Mouse (Mus musculus) embryonic facial prominence, embryonic 14.5 days (tissue): ENCODE measurements around the gene Rbm44. TPM values are rescaled to one million over a fixed set of nuclear protein-coding genes. Genes with fewer than 3 reads are reported as not detected.

Source experiments
- ATAC-seq: fragments of 200-750 bp; cut with Nextera tagmentation; 2 replicates; pipeline ENCODE4 v1.8.0; 2017; ENCODE audit warnings: low read depth, moderate number of reproducible peaks, moderate TSS enrichment
- DNase-seq: peaks from one replicate; pipeline ENCODE4 v3.0.0-alpha.2; 2015; ENCODE audit warnings: low spot score
- H3K27ac ChIP-seq: fragments of 300-500 bp; sonication (generic); replicated peaks from 2 replicates; pipeline ENCODE4 v1.5.1; 2014; ENCODE audit warnings: low read depth, mild to moderate bottlenecking, low read length, moderate library complexity
- H3K27me3 ChIP-seq: fragments of 300-500 bp; sonication (generic); replicated peaks from 2 replicates; pipeline ENCODE4 v1.6.1; 2014; ENCODE audit warnings: low read length; ENCODE audit not compliant: control insufficient read depth, insufficient read depth
- H3K36me3 ChIP-seq: fragments of 300-500 bp; sonication (generic); 2 replicates; pipeline ENCODE4 v1.6.1; 2014; ENCODE audit warnings: low read length, mixed read lengths; ENCODE audit not compliant: control insufficient read depth, insufficient read depth
- H3K4me1 ChIP-seq: fragments of 300-500 bp; sonication (generic); 2 replicates; pipeline ENCODE4 v1.6.1; 2014; ENCODE audit warnings: antibody characterized with exemption, low read length; ENCODE audit not compliant: control insufficient read depth, insufficient read depth
- H3K4me2 ChIP-seq: fragments of 300-500 bp; sonication (generic); 2 replicates; pipeline ENCODE4 v1.6.1; 2014; ENCODE audit warnings: low read depth, mild to moderate bottlenecking, low read length, moderate library complexity, mixed read lengths
- H3K4me3 ChIP-seq: fragments of 300-500 bp; sonication (generic); 2 replicates; pipeline ENCODE4 v1.5.1; 2014; ENCODE audit warnings: low read depth, mild to moderate bottlenecking, low read length
- H3K9ac ChIP-seq: fragments of 300-500 bp; sonication (generic); 2 replicates; pipeline ENCODE4 v1.6.1; 2014; ENCODE audit warnings: low read depth, mild to moderate bottlenecking, low read length, moderate library complexity, mixed read lengths
- H3K9me3 ChIP-seq: fragments of 300-500 bp; sonication (generic); 2 replicates; pipeline ENCODE4 v1.6.1; 2016; ENCODE audit warnings: low read length; ENCODE audit not compliant: control insufficient read depth
- WGBS: fragments of 180-500 bp; shearing (Covaris S2); extraction: QIAGEN DNeasy Blood & Tissue Kit; methylation state at CpG from one replicate; pipeline ENCODE4 v1.1.7; 2014; 5-methylcytosine and 5-hydroxymethylcytosine counted together
- polyA plus RNA-seq: library from polyadenylated mRNA; unstranded; fragments of >200 nt; fragmentation: Nextera tagmentation; extraction: Ambion mirVana; gene quantifications from 2 replicates; pipeline ENCODE4 v1.2.1, GENCODE M21; 2014

Rbm44 gene
- polyA plus RNA-seq, 1 experiment from 2014 or later: 1.1 TPM

DNA sequence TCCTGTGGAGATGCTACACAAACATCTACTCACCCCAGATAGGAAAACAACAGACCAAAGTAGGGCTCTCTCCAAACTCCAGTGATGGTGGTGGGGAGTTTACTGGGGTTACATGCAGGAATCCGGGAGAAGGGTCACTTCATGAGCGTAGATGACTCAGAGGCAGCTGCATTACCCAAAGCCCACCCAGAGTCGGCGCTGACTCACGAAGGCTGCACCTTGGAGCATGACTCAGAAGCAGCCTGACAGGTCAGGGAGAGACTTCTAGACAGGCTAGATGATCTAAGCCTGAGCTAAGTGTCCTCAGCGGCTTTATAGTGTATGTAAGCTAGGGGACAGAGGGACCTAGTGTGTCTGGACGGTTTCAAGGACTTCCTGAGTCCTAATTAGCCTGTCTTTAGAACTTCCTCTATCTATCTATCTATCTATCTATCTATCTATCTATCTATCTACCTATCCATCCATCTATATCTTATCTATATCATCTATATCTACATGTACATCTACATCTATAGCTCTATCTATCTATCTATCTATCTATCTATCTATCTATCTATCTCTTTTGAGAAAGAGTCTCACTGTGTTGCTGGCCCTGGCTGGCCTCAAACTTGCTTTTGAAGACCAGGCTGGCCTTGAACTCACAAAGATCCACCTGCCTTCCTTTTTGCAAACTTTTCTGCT, 74.9 kb downstream of the Rbm44 start:
- DNase-seq (no peak), ATAC-seq (no peak)
- WGBS: 89% methylated on average over 7 of the region's 7 CpGs
- no peaks in the 10 kb centered on the region for H3K9me3 ChIP-seq
- no peak overlapping the region for H3K4me2 ChIP-seq
- no peaks in the 10 kb centered on the region for H3K36me3 ChIP-seq
- no peak overlapping the region for H3K9ac ChIP-seq
- H3K4me3 ChIP-seq: no peak overlapping the region
- no peak overlapping the region for H3K27ac ChIP-seq
- no peaks in the 10 kb centered on the region for H3K27me3 ChIP-seq
- H3K4me1 ChIP-seq: no peaks in the 10 kb centered on the region

- Histone ChIP-seq H3K9ac (no peak overlapping the region), H3K4me1 (no peaks in the 10 kb centered on the region), H3K27ac (no peak overlapping the region), H3K4me2 (no peak overlapping the region), H3K4me3 (no peak overlapping the region), H3K36me3 (no peaks in the 10 kb centered on the region), H3K27me3 (no peaks in the 10 kb centered on the region), H3K9me3 (no peaks in the 10 kb centered on the region)
- DNase-seq (no peak), ATAC-seq (no peak)
- WGBS: 81% methylated on average over 3 of the region's 3 CpGs
These were observed 75.4 kb downstream of the Rbm44 start for GRCm38 (mm10) chr1:91220322-91220672.

Other genes starting within 250 kb of the Rbm44 start
- 0.86 and 1.1 TPM in 2 replicates for gene Mlph, start 230.0 kb upstream of the Rbm44 start, polyA plus RNA-seq
- gene Prlh, start 192.0 kb upstream of the Rbm44 start, polyA plus RNA-seq: not detected in 2 replicates
- gene Rab17, start 175.4 kb upstream of the Rbm44 start, polyA plus RNA-seq: 2.4 and 2.5 TPM in 2 replicates
- gene Lrrfip1, start 146.4 kb upstream of the Rbm44 start, polyA plus RNA-seq: 51.6 and 58.6 TPM in 2 replicates
- 13.5 and 21.7 TPM in 2 replicates for gene Ramp1, start 34.7 kb downstream of the Rbm44 start, polyA plus RNA-seq
- gene Ube2f, start 105.2 kb downstream of the Rbm44 start, polyA plus RNA-seq: 70.2 and 78.7 TPM in 2 replicates
- gene Scly, start 153.2 kb downstream of the Rbm44 start, polyA plus RNA-seq: 9.6 and 10.0 TPM in 2 replicates
- not detected in 2 replicates for gene Espnl, start 177.0 kb downstream of the Rbm44 start, polyA plus RNA-seq
- 7.0 and 10.0 TPM in 2 replicates for gene Klhl30, start 205.9 kb downstream of the Rbm44 start, polyA plus RNA-seq
- gene Erfe, start 221.3 kb downstream of the Rbm44 start, polyA plus RNA-seq: 1.5 and 2.5 TPM in 2 replicates